Mouse (Mus musculus): ENCODE results near the gene Pepd. TPM values are rescaled to one million over a fixed set of nuclear protein-coding genes. Genes with fewer than 3 reads are reported as not detected.

Pepd gene
- polyA plus RNA-seq, 1 experiment from 2014 or later: 72.3 TPM

DNA sequence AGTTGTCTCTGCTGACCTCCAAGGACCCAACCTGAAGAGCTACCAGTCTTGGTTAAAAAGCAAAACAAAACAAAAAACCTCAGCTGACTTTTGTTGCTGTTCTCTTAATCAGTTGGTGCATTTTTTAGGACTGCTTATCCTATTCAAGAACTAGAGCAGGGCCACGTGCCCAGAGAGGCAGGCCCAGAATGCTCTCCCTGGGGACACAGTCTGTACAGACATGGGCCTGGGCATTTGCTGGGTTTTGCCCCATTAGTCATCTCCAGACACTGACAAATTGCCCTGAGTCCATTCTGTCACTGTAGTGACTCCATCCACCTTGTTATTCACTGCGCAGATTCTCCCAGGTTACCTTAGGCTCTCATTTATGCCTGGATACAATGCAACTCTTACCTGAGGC lies 103.1 kb downstream of the Pepd start:
- no peaks in the 10 kb centered on the region for H3K9me3 ChIP-seq (ENCODE audit: control insufficient read depth, low read length)
- no peak overlapping the region for H3K4me3 ChIP-seq (ENCODE audit: low read depth, low read length)
- H3K4me1 ChIP-seq (ENCODE audit: control insufficient read depth, insufficient read depth, low read length): no peaks in the 10 kb centered on the region
- H3K27ac ChIP-seq (replicated peaks; ENCODE audit: low read depth, low read length): no peak overlapping the region
- 68% methylated on average over 2 of the region's 2 CpGs for WGBS
- no peaks in the 10 kb centered on the region for H3K36me3 ChIP-seq (ENCODE audit: control insufficient read depth, insufficient read depth, low read length)
- no peaks in the 10 kb centered on the region for H3K27me3 ChIP-seq (replicated peaks; ENCODE audit: control insufficient read depth, insufficient read depth, low read length)
- H3K4me2 ChIP-seq (ENCODE audit: low read depth, low read length): no peak overlapping the region
- H3K9ac ChIP-seq (ENCODE audit: low read depth, low read length): no peak overlapping the region
- ATAC-seq (ENCODE audit: low read depth): no peak
- DNase-seq (ENCODE audit: low spot score): no peak

- no peak for ATAC-seq (ENCODE audit: low read depth)
- Histone ChIP-seq H3K27ac (replicated peaks; ENCODE audit: low read depth, low read length) (no peak overlapping the region), H3K9me3 (ENCODE audit: control insufficient read depth, low read length) (no peaks in the 10 kb centered on the region), H3K4me3 (ENCODE audit: low read depth, low read length) (no peak overlapping the region), H3K4me2 (ENCODE audit: low read depth, low read length) (no peak overlapping the region), H3K36me3 (ENCODE audit: control insufficient read depth, insufficient read depth, low read length) (no peaks in the 10 kb centered on the region), H3K4me1 (ENCODE audit: control insufficient read depth, insufficient read depth, low read length) (no peaks in the 10 kb centered on the region), H3K27me3 (replicated peaks; ENCODE audit: control insufficient read depth, insufficient read depth, low read length) (no peaks in the 10 kb centered on the region), H3K9ac (ENCODE audit: low read depth, low read length) (no peak overlapping the region)
- no peak for DNase-seq (ENCODE audit: low spot score)
- WGBS: 86% methylated on average over 10 of the region's 10 CpGs
These were observed 109.2 kb downstream of the Pepd start for GRCm38 (mm10) chr7:35021365-35021764.

- Histone ChIP-seq H3K9me3 (ENCODE audit: control insufficient read depth, low read length) (no peaks in the 10 kb centered on the region), H3K27me3 (replicated peaks; ENCODE audit: control insufficient read depth, insufficient read depth, low read length) (no peaks in the 10 kb centered on the region), H3K4me2 (ENCODE audit: low read depth, low read length) (no peak overlapping the region), H3K9ac (ENCODE audit: low read depth, low read length) (no peak overlapping the region), H3K36me3 (ENCODE audit: control insufficient read depth, insufficient read depth, low read length) (no peaks in the 10 kb centered on the region), H3K27ac (replicated peaks; ENCODE audit: low read depth, low read length) (no peak overlapping the region), H3K4me1 (ENCODE audit: control insufficient read depth, insufficient read depth, low read length) (peaks cover 6% of the 10 kb centered on the region; the same call in 1 of the 2 replicates), H3K4me3 (ENCODE audit: low read depth, low read length) (no peak overlapping the region)
- no peak for ATAC-seq (ENCODE audit: low read depth)
- WGBS: 76% methylated on average over 3 of the region's 4 CpGs
- no peak for DNase-seq (ENCODE audit: low spot score)
These were observed 111.1 kb downstream of the Pepd start for GRCm38 (mm10) chr7:35023251-35023650.

DNA sequence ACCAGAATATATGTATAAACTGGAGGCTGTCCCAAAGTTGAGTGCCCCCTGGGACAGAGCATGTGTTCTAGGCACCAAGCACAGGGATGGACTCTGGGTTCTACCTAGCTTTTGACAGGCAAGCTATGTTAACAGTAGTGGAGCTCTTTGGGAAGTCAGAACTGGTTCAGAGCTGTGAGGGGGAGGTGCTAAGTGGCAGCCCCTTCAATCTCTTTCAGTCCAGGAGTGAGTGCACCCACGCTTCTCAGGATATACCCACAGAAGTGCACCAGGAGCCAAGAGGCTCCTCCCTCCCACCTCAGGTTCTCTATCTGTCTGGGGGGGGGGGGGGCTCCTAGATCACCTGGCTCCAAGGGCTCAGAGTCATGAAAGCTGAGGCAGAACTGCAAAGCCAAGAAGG lies 112.2 kb downstream of the Pepd start:
- 58% methylated on average over 1 of the region's 1 CpGs for WGBS
- Histone ChIP-seq H3K4me2 (ENCODE audit: low read depth, low read length) (no peak overlapping the region), H3K4me3 (ENCODE audit: low read depth, low read length) (no peak overlapping the region), H3K27ac (replicated peaks; ENCODE audit: low read depth, low read length) (no peak overlapping the region), H3K27me3 (replicated peaks; ENCODE audit: control insufficient read depth, insufficient read depth, low read length) (no peaks in the 10 kb centered on the region), H3K9ac (ENCODE audit: low read depth, low read length) (no peak overlapping the region), H3K4me1 (ENCODE audit: control insufficient read depth, insufficient read depth, low read length) (peaks cover 6% of the 10 kb centered on the region; the same call in 1 of the 2 replicates), H3K36me3 (ENCODE audit: control insufficient read depth, insufficient read depth, low read length) (no peaks in the 10 kb centered on the region), H3K9me3 (ENCODE audit: control insufficient read depth, low read length) (no peaks in the 10 kb centered on the region)
- DNase-seq (ENCODE audit: low spot score): no peak
- no peak for ATAC-seq (ENCODE audit: low read depth)

GRCm38 (mm10) chr7:35025409-35026275 lies 113.5 kb downstream of the Pepd start:
- 45% methylated on average over 5 of the region's 5 CpGs for WGBS
- Histone ChIP-seq H3K27ac (replicated peaks; ENCODE audit: low read depth, low read length) (no peak overlapping the region), H3K9me3 (ENCODE audit: control insufficient read depth, low read length) (no peaks in the 10 kb centered on the region), H3K4me1 (ENCODE audit: control insufficient read depth, insufficient read depth, low read length) (peaks cover 6% of the 10 kb centered on the region; the same call in 1 of the 2 replicates), H3K9ac (ENCODE audit: low read depth, low read length) (no peak overlapping the region), H3K27me3 (replicated peaks; ENCODE audit: control insufficient read depth, insufficient read depth, low read length) (no peaks in the 10 kb centered on the region), H3K4me3 (ENCODE audit: low read depth, low read length) (no peak overlapping the region), H3K36me3 (ENCODE audit: control insufficient read depth, insufficient read depth, low read length) (no peaks in the 10 kb centered on the region), H3K4me2 (ENCODE audit: low read depth, low read length) (no peak overlapping the region)
- DNase-seq (ENCODE audit: low spot score): peak; percentile 53
- peak; percentile 61; the same call in 1 of the 2 replicates for ATAC-seq (ENCODE audit: low read depth)

GRCm38 (mm10) chr7:35026276-35026630 lies 114.1 kb downstream of the Pepd start:
- no peak overlapping the region for H3K4me2 ChIP-seq (ENCODE audit: low read depth, low read length)
- H3K27me3 ChIP-seq (replicated peaks; ENCODE audit: control insufficient read depth, insufficient read depth, low read length): no peaks in the 10 kb centered on the region
- no peaks in the 10 kb centered on the region for H3K9me3 ChIP-seq (ENCODE audit: control insufficient read depth, low read length)
- ATAC-seq (ENCODE audit: low read depth) (0 out of 2 replicates have a peak, but pooled peaks have one; percentile 2), DNase-seq (ENCODE audit: low spot score) (no peak)
- H3K27ac ChIP-seq (replicated peaks; ENCODE audit: low read depth, low read length): no peak overlapping the region
- peaks cover 6% of the 10 kb centered on the region; the same call in 1 of the 2 replicates for H3K4me1 ChIP-seq (ENCODE audit: control insufficient read depth, insufficient read depth, low read length)
- H3K9ac ChIP-seq (ENCODE audit: low read depth, low read length): no peak overlapping the region
- no peak overlapping the region for H3K4me3 ChIP-seq (ENCODE audit: low read depth, low read length)
- H3K36me3 ChIP-seq (ENCODE audit: control insufficient read depth, insufficient read depth, low read length): 0 out of 2 replicates have a peak, but pooled peaks cover 1% of the 10 kb centered on the region
- 78% methylated on average over 4 of the region's 4 CpGs for WGBS

- H3K4me1 ChIP-seq (ENCODE audit: control insufficient read depth, insufficient read depth, low read length): peaks cover 6% of the 10 kb centered on the region; the same call in 1 of the 2 replicates
- no peak overlapping the region for H3K4me2 ChIP-seq (ENCODE audit: low read depth, low read length)
- WGBS: 76% methylated on average over 3 of the region's 3 CpGs
- H3K9ac ChIP-seq (ENCODE audit: low read depth, low read length): no peak overlapping the region
- peaks cover 7% of the 10 kb centered on the region; the same call in 1 of the 2 replicates for H3K36me3 ChIP-seq (ENCODE audit: control insufficient read depth, insufficient read depth, low read length)
- peak; percentile 69 for DNase-seq (ENCODE audit: low spot score)
- no peak overlapping the region for H3K4me3 ChIP-seq (ENCODE audit: low read depth, low read length)
- ATAC-seq (ENCODE audit: low read depth): no peak
- no peak overlapping the region for H3K27ac ChIP-seq (replicated peaks; ENCODE audit: low read depth, low read length)
- H3K27me3 ChIP-seq (replicated peaks; ENCODE audit: control insufficient read depth, insufficient read depth, low read length): no peaks in the 10 kb centered on the region
- H3K9me3 ChIP-seq (ENCODE audit: control insufficient read depth, low read length): no peaks in the 10 kb centered on the region
These were observed 114.7 kb downstream of the Pepd start for GRCm38 (mm10) chr7:35026838-35027291.

- Histone ChIP-seq H3K4me1 (ENCODE audit: control insufficient read depth, insufficient read depth, low read length) (peaks cover 6% of the 10 kb centered on the region; the same call in 1 of the 2 replicates), H3K9ac (ENCODE audit: low read depth, low read length) (no peak overlapping the region), H3K4me2 (ENCODE audit: low read depth, low read length) (no peak overlapping the region), H3K27ac (replicated peaks; ENCODE audit: low read depth, low read length) (no peak overlapping the region), H3K27me3 (replicated peaks; ENCODE audit: control insufficient read depth, insufficient read depth, low read length) (no peaks in the 10 kb centered on the region), H3K36me3 (ENCODE audit: control insufficient read depth, insufficient read depth, low read length) (peaks cover 17% of the 10 kb centered on the region; the same call in 1 of the 2 replicates), H3K9me3 (ENCODE audit: control insufficient read depth, low read length) (no peaks in the 10 kb centered on the region), H3K4me3 (ENCODE audit: low read depth, low read length) (no peak overlapping the region)
- ATAC-seq (ENCODE audit: low read depth) (no peak), DNase-seq (ENCODE audit: low spot score) (no peak)
- 62% methylated on average over 9 of the region's 9 CpGs for WGBS
These were observed 115.7 kb downstream of the Pepd start for GRCm38 (mm10) chr7:35027801-35028420.

Measured in embryonic facial prominence, embryonic 14.5 days (tissue).